Mouse (Mus musculus): Measurements from ENCODE around the gene Cfap65. TPM values are rescaled to one million over a fixed set of nuclear protein-coding genes. Genes with fewer than 3 reads are reported as not detected.
A peak's percentile ranks its signal among the peaks of the same experiment; 100 is the strongest.

The Cfap65 gene
- total RNA-seq, 2 experiments from 2014 or later: 2.4 to 2.7 TPM

DNA sequence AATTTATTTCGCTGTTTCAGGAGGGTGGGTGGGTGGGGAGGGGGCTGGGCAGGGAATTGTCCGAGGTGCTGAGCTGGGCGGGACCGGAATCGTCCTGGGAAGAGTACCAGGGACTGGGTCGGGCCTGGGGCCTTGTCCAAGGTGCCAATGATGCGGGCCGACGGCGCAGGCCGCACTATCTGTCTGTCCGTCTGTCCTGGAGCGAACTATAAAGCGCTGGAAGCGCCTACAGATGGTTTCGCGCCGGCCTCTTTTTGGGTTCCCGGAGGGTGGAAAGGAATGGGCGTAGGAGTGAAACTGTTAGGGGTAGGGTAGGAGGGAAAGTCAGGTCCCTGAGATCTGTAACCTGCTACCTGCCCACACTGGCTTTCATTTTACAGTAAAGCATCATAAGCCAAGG is 78.2 kb downstream of the Cfap65 start:
- Histone ChIP-seq H3K27ac (peak overlapping the region; percentile 94), H3K4me3 (peak overlapping the region; percentile 70)
- no peak for TF ChIP-seq CTCF (conservative IDR thresholded peaks at IDR 0.05)
- no peak for DNase-seq (ENCODE audit: low spot score in 2 of 2)

DNA sequence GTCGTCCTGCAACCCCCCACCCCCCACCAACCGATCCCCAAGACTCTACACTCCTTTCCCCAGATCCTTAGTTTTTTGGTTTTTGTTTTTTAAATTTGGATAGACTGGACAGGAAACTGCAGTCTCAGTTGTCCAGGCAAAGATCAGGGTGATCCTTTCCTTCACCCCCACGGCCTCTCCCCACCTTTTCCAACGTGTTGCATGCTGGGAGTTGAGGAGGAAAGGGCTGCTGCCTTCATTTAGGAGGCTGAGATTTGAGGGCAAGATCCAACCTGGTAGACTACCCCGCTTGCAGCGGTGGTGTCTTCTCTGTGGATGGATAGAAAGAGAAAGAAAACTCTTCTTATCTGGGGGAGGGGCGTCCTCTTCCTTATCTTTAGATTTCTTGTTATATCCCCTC is 78.6 kb downstream of the Cfap65 start:
- H3K27ac ChIP-seq: peak overlapping the region; percentile 94
- DNase-seq (ENCODE audit: low spot score in 2 of 2): peak in 1 of 2 experiments; percentile 21
- TF ChIP-seq CTCF (conservative IDR thresholded peaks at IDR 0.05): no peak
- H3K4me3 ChIP-seq: peak overlapping the region; percentile 70

GRCm38 (mm10) chr1:74856439-74856720 is 79.0 kb downstream of the Cfap65 start:
- Histone ChIP-seq H3K4me3 (peak overlapping the region; percentile 70), H3K27ac (peak overlapping the region; percentile 94)
- DNase-seq (ENCODE audit: low spot score in 2 of 2): no peak
- no peak for TF ChIP-seq CTCF (conservative IDR thresholded peaks at IDR 0.05)

- peak in 1 of 2 experiments; percentile 23 for DNase-seq (ENCODE audit: low spot score in 2 of 2)
- Histone ChIP-seq H3K4me3 (peak overlapping the region; percentile 70), H3K27ac (peak overlapping the region; percentile 94)
- TF ChIP-seq CTCF (conservative IDR thresholded peaks at IDR 0.05): no peak
Measured at GRCm38 (mm10) chr1:74855651-74856438, 79.6 kb downstream of the Cfap65 start.

DNA sequence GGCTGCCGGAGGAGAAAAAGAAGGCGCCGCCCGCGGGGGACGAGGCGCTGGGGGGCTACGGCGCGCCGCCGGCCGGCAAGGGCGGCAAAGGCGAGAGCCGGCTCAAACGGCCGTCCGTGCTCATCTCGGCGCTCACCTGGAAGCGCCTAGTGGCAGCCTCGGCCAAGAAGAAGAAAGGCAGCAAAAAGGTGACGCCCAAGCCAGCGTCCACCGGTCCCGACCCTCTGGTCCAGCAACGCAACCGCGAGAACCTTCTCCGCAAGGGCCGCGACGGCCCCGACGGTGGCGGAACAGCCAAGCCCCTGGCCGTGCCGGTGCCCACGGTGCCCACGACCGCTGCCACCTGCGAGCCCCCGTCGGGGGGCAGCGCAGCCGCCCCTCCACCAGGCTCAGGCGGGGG is 80.2 kb downstream of the Cfap65 start:
- peak in 1 of 2 experiments; percentile 29 for DNase-seq (ENCODE audit: low spot score in 2 of 2)

GRCm38 (mm10) chr1:74854306-74855056 is 80.9 kb downstream of the Cfap65 start, which contains the start of gene Cdk5r2:
Gene Cdk5r2, plus strand, starts transcription at chr1:74854934.
- TF ChIP-seq CTCF (conservative IDR thresholded peaks at IDR 0.05): no peak
- Histone ChIP-seq H3K4me3 (peak within 1 kb of the TSS; percentile 70), H3K27ac (peak within 1 kb of the TSS; percentile 94)
- peak; percentile 94 to 96 for DNase-seq (ENCODE audit: low spot score in 2 of 2)

More for the DNA sequence above, 80.2 kb downstream of the Cfap65 start:
- TF ChIP-seq CTCF (conservative IDR thresholded peaks at IDR 0.05): no peak; the same call in 1 of the 2 replicates
- peak overlapping the region; percentile 70 for H3K4me3 ChIP-seq
- H3K27ac ChIP-seq: peak overlapping the region; percentile 94

Small RNAs within 50 kb of the gene (microRNA-seq; reads per million reads assigned to microRNA genes)
- 295 to 300 reads per million in 2 experiments for gene Mir375

Other genes starting within 250 kb of the Cfap65 start
- gene Cyp27a1, start 222.0 kb downstream of the Cfap65 start, total RNA-seq (2021): 1 to 10 TPM; 2.7 to 3.1 TPM
- not detected for gene Prkag3, start 186.4 kb downstream of the Cfap65 start, total RNA-seq (2021)
- 1 to 10 TPM in 1 of 2 experiments, under 1 TPM in 1; 0.79 to 1.1 TPM for gene Wnt6, start 163.7 kb downstream of the Cfap65 start, total RNA-seq (2021)
- gene Wnt10a, start 144.1 kb downstream of the Cfap65 start, total RNA-seq (2021): 1 to 10 TPM; 2.5 to 3.3 TPM
- 100 to 1,000 TPM; 193 to 196 TPM for gene Cdk5r2, start 80.7 kb downstream of the Cfap65 start, total RNA-seq (2021)
- not detected for gene Fev, start 50.2 kb downstream of the Cfap65 start, total RNA-seq (2021)
- gene Cryba2, start 42.5 kb downstream of the Cfap65 start, total RNA-seq (2021): not detected
- gene Ihh, start 16.1 kb upstream of the Cfap65 start, total RNA-seq (2021): under 1 TPM; 0.23 to 0.27 TPM
- 1 to 10 TPM; 1.9 to 2.0 TPM for gene Nhej1, start 189.6 kb upstream of the Cfap65 start, total RNA-seq (2021)
- gene Slc23a3, start 198.3 kb upstream of the Cfap65 start, total RNA-seq (2021): under 1 TPM in 1 of 2 experiments, not detected in 1; 0.23 TPM
- 10 to 100 TPM; 31.2 to 32.0 TPM for gene Cnppd1, start 207.1 kb upstream of the Cfap65 start, total RNA-seq (2021)
- 100 to 1,000 TPM; 178 to 179 TPM for gene Retreg2, start 207.2 kb upstream of the Cfap65 start, total RNA-seq (2021)
- gene Zfand2b, start 233.0 kb upstream of the Cfap65 start, total RNA-seq (2021): 10 to 100 TPM; 31.9 to 41.8 TPM
- 10 to 100 TPM; 26.9 to 31.4 TPM for gene Abcb6, start 244.8 kb upstream of the Cfap65 start, total RNA-seq (2021)

Data from layer of hippocampus, adult 2 months (tissue).